Mouse (Mus musculus) liver, embryonic 11.5 days (tissue): Measurements from ENCODE around the gene Omt2a. TPM values are rescaled to one million over a fixed set of nuclear protein-coding genes. Genes with fewer than 3 reads are reported as not detected.
"Not testable (repeated sequence)": the region's sequence is repeated elsewhere in the genome, so short reads cannot be mapped to it uniquely, and the experiment has no call there.

Experiments used
- ATAC-seq: fragments of 200-750 bp; cut with Nextera tagmentation; replicated peaks from 2 replicates; pipeline ENCODE4 v1.8.0; 2017; ENCODE audit warnings: moderate number of reproducible peaks, mild to moderate bottlenecking, moderate TSS enrichment, moderate library complexity; ENCODE audit not compliant: low FRiP score
- DNase-seq: peaks from one replicate; pipeline ENCODE4 v3.0.0-alpha.2; 2017; ENCODE audit warnings: low spot score
- H3K27ac ChIP-seq: fragments of 300-500 bp; sonication (generic); 2 replicates; pipeline ENCODE4 v1.5.1; 2014; ENCODE audit warnings: mild to moderate bottlenecking, low read depth, low read length, control low read depth
- H3K27me3 ChIP-seq: fragments of 300-500 bp; sonication (generic); replicated peaks from 2 replicates; pipeline ENCODE4 v1.6.1; 2014; ENCODE audit warnings: low read length, mixed read lengths; ENCODE audit not compliant: control insufficient read depth, insufficient read depth
- H3K36me3 ChIP-seq: fragments of 300-500 bp; sonication (generic); 2 replicates; pipeline ENCODE4 v1.6.1; 2014; ENCODE audit warnings: mild to moderate bottlenecking, low read length, moderate library complexity, mixed read lengths; ENCODE audit not compliant: control insufficient read depth, insufficient read depth
- H3K4me1 ChIP-seq: fragments of 300-500 bp; sonication (generic); replicated peaks from 2 replicates; pipeline ENCODE4 v1.6.1; 2014; ENCODE audit warnings: low read length, mixed read lengths; ENCODE audit not compliant: control insufficient read depth, insufficient read depth
- H3K4me2 ChIP-seq: fragments of 300-500 bp; sonication (generic); 2 replicates; pipeline ENCODE4 v1.6.1; 2014; ENCODE audit warnings: mild to moderate bottlenecking, control low read depth, moderate library complexity
- H3K4me3 ChIP-seq: fragments of 300-500 bp; sonication (generic); 2 replicates; pipeline ENCODE4 v1.5.1; 2014; ENCODE audit warnings: low read depth, low read length, control low read depth
- H3K9ac ChIP-seq: fragments of 300-500 bp; sonication (generic); 2 replicates; pipeline ENCODE4 v1.6.1; 2014; ENCODE audit warnings: low read depth, low read length, control low read depth
- H3K9me3 ChIP-seq: fragments of 300-500 bp; sonication (generic); 2 replicates; pipeline ENCODE4 v1.6.1; 2016; ENCODE audit warnings: low read length, inconsistent platforms, mixed read lengths; ENCODE audit not compliant: control insufficient read depth
- WGBS: fragments of 180-500 bp; shearing (Covaris S2); extraction: QIAGEN DNeasy Blood & Tissue Kit; methylation state at CpG from one replicate; pipeline ENCODE4 v1.1.7; 2014; 5-methylcytosine and 5-hydroxymethylcytosine counted together
- polyA plus RNA-seq: library from polyadenylated mRNA; unstranded; fragments of >200 nt; fragmentation: Nextera tagmentation; extraction: Ambion mirVana; gene quantifications from 2 replicates; pipeline ENCODE4 v1.2.1, GENCODE M21; 2014

The Omt2a gene
- polyA plus RNA-seq, 1 experiment from 2014 or later: not detected

DNA sequence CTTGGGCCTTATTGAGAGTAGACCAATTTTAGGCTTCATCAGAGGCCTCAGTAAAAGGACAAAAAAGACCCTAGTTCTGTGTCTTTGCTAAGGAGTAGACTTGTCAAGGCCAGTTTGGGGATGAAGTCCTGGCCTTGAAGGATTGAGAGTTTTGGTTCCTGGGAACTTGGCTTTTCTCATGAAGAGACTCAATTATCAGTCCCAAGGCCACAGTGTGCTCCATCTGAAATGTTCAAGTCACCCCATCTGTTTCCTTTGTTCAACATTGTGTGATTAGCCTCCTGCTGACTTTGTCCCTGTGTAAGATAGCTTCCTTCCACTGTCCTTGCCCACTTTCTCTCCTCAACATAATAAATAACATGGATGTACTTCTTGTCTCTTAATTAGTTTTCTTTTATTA is 35.4 kb upstream of the Omt2a start:
- H3K4me2 ChIP-seq, H3K36me3 ChIP-seq, H3K27ac ChIP-seq, H3K4me3 ChIP-seq, ATAC-seq, H3K27me3 ChIP-seq, H3K9me3 ChIP-seq, DNase-seq, H3K4me1 ChIP-seq, H3K9ac ChIP-seq: not testable (repeated sequence)

DNA sequence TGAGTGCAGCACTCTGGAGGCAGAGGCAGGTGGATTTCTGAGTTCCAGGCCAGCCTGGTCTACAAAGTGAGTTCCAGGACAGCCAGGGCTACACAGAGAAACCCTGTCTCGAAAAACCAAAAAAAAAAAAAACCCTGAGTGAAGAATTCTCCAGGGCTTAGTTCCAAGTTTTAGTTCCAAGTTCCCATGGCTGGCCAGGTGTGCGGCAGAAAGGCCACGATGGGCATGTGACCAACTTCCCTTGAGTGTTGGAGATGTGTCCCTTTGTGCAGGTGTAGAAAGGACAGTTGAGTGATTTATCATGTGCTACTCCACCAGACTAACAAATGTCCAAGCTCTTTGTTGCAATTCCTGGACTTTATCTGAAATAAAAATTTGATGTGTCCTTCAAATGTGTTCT is 34.5 kb upstream of the Omt2a start:
- H3K36me3 ChIP-seq, H3K4me1 ChIP-seq, H3K4me3 ChIP-seq, H3K4me2 ChIP-seq, DNase-seq, H3K9me3 ChIP-seq, H3K27ac ChIP-seq, ATAC-seq, H3K9ac ChIP-seq, H3K27me3 ChIP-seq: not testable (repeated sequence)
- 68% methylated on average over 3 of the region's 3 CpGs for WGBS

DNA sequence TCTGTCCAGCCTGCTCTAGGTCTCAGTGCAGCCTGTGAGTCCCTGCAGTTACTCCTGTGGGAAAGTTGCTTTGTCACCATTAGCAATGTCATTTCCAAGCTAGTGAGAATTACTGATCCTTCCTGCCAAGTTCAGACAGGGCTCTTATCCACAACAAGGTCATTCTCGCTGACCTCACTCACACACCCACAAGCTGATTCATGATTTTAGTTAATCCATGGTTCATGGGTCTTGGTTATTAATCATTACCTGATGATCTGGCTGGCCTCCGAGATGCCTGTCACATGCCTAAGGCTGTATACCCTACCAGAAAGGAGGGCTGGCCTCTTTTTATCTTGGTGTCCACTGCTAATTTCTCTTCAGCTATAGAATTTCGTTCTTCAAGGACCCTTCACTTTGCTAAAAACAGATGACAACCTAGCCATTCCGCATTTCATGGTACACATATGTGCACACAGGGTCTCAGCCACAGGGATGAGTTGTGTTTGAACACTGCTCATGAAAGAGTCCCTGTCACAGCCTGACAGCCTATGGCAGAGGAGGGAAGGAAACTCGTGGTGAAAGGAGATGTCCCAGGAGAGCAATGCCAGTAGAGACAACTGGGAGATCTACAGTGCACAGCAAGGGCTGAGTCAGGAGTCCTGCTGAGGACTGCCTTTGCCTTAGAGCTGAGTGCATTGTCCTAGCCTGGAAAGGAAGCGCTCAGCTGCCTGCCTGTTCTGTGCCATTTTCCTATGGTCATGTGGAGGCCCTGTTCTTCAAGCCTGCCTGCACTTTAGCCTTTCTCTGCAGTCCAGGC is 33.8 kb upstream of the Omt2a start:
- not testable (repeated sequence) for H3K27me3 ChIP-seq, ATAC-seq, H3K4me2 ChIP-seq, DNase-seq, H3K9ac ChIP-seq, H3K9me3 ChIP-seq, H3K4me3 ChIP-seq, H3K4me1 ChIP-seq, H3K36me3 ChIP-seq, H3K27ac ChIP-seq
- 50% methylated on average over 6 of the region's 6 CpGs for WGBS

DNA sequence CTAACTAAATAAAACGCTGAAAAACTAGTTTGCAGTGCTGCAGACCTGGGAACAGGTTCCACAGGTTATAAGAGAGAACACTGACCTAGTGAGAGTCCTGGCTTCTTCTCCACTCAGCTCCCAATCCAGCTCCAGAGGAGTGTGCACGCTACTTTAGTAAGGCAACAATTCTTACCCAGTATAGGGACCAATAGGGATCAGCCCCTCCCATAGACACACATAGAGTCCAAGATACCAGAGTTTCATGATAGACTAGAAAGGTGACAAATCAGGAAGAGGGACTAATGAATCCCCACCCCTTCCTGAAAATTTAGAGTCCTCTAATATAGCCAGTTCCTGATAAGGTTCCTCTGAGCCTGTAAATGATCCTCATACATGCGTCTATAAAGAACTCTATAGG is 32.4 kb upstream of the Omt2a start:
- H3K4me1 ChIP-seq: no peaks in the 10 kb centered on the region
- H3K9ac ChIP-seq: no peak overlapping the region
- no peak overlapping the region for H3K4me3 ChIP-seq
- no peak overlapping the region for H3K4me2 ChIP-seq
- H3K27ac ChIP-seq: no peak overlapping the region
- DNase-seq (no peak), ATAC-seq (no peak)
- no peaks in the 10 kb centered on the region for H3K9me3 ChIP-seq
- H3K36me3 ChIP-seq: no peaks in the 10 kb centered on the region
- 56% methylated on average over 3 of the region's 3 CpGs for WGBS
- no peaks in the 10 kb centered on the region for H3K27me3 ChIP-seq

DNA sequence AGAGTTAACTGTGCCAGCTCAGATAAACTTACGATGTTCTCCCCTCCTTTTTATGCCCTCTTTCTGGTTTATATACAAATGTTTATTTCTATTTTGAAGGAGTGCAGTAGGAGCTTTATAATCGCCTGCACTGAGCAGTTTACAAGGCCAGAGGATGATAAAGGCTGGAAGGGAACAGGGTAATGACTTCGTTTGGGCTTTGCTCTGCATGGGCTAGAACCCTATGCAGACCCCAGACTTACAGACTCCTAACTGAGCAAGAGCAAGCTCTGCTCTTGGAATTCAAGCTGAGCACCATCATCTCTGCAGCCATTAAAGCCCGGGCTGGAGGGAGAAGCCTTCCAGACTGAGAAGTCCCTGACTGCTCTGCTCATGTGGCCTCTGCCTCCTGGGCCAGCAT is 30.6 kb upstream of the Omt2a start:
- not testable (repeated sequence) for ATAC-seq, H3K36me3 ChIP-seq, H3K4me1 ChIP-seq, H3K27ac ChIP-seq, H3K9ac ChIP-seq, H3K4me3 ChIP-seq, H3K27me3 ChIP-seq, DNase-seq, H3K9me3 ChIP-seq, H3K4me2 ChIP-seq
- 49% methylated on average over 3 of the region's 4 CpGs for WGBS

- not testable (repeated sequence) for H3K9me3 ChIP-seq, H3K4me1 ChIP-seq, DNase-seq, H3K27ac ChIP-seq, H3K4me3 ChIP-seq, H3K9ac ChIP-seq, H3K27me3 ChIP-seq, H3K36me3 ChIP-seq, H3K4me2 ChIP-seq, ATAC-seq
- WGBS: 77% methylated on average over 9 of the region's 9 CpGs
Measured at GRCm38 (mm10) chr9:78343055-78343454, 28.5 kb upstream of the Omt2a start.

- H3K4me1 ChIP-seq, ATAC-seq, H3K27me3 ChIP-seq, H3K36me3 ChIP-seq, H3K4me3 ChIP-seq, H3K4me2 ChIP-seq, H3K27ac ChIP-seq, H3K9me3 ChIP-seq, H3K9ac ChIP-seq, DNase-seq: not testable (repeated sequence)
- WGBS: 79% methylated on average over 4 of the region's 4 CpGs
Measured at GRCm38 (mm10) chr9:78342494-78342893, 27.9 kb upstream of the Omt2a start.

DNA sequence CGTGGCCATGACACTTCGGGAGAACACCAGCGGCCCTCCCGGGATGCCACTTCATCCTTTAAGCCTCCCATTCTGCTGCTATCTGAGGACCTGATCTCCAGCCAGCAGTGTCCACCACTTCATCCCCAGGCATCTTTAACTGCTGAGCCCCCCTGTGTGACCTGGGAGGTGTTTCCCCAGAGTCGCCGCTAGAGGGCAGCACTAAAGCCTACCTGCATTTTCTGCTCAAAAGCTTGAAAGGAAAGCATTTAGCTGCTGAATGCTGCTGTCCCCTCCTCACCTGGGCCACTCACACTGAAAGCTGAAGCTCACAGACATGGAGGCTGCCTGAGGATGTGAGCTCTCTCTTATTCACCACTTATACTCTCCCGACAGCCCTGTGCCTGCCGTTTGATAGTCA is 25.7 kb upstream of the Omt2a start:
- H3K27ac ChIP-seq, H3K36me3 ChIP-seq, H3K4me1 ChIP-seq, H3K27me3 ChIP-seq, H3K9ac ChIP-seq, H3K4me3 ChIP-seq, ATAC-seq, H3K9me3 ChIP-seq, H3K4me2 ChIP-seq: not testable (repeated sequence)
- WGBS: 12% methylated on average over 8 of the region's 8 CpGs
- peak; percentile 42 for DNase-seq

- not testable (repeated sequence) for H3K4me2 ChIP-seq, H3K27ac ChIP-seq, H3K9ac ChIP-seq, H3K4me3 ChIP-seq, H3K4me1 ChIP-seq, DNase-seq, ATAC-seq, H3K27me3 ChIP-seq, H3K36me3 ChIP-seq, H3K9me3 ChIP-seq
Measured at GRCm38 (mm10) chr9:78337050-78337449, 22.5 kb upstream of the Omt2a start.
